In the genomic region with DNA sequence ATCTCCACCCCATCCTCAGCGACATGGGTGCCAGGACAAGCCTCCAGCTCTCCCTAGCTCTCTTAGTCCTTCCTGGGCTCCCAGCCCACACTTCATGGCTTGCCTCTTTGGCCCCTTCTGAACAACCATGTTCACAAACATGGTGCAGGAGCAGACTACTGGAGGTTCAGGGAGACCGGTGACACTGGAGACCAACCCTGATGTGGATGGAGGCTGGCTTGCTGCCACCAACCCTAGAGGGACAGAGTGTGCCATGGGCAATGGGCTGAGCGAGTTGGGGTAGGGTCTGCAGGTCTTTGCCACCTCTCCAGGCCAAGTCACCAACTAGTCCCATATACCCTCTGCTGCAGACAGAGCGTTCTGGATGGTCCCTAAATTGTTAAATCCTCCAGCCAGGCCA, we compare ENCODE assay signal across 9 mouse cellular contexts. TPM values are rescaled to one million over a fixed set of nuclear protein-coding genes. Genes with fewer than 3 reads are reported as not detected.
DNase-seq lines count a peak whose midpoint lies in the region; ATAC-seq lines count a peak whose summit lies in the region.
"Had no signal": no experiment of that assay in that cellular context is flagged by ENCODE, and none has a peak within 500 bp of the region (broad histone marks: within the 10 kb centered on the region; RNA-seq: fewer than 3 reads in every experiment).

No protein-coding gene starts in this region.

- H3K9me3 ChIP-seq in heart, embryonic 13.5 days = peaks cover 15% of the 10 kb centered on the region; the same call in 1 of the 2 replicates
- H3K9me3 ChIP-seq in embryonic facial prominence, embryonic 10.5 days = peaks cover 16% of the 10 kb centered on the region
- peaks cover 13% of the 10 kb centered on the region for H3K9me3 ChIP-seq in intestine, embryonic 14.5 days (ENCODE audit: control insufficient read depth, low read length)
- 0 out of 2 replicates have a peak, but pooled peaks cover 3% of the 10 kb centered on the region for H3K9me3 ChIP-seq in liver, embryonic 15.5 days (replicated peaks)

- no peak for ATAC-seq in heart, embryonic 13.5 days (ENCODE audit: extremely low read depth, insufficient number of reproducible peaks, low FRiP score, low TSS enrichment)
- ATAC-seq in intestine, embryonic 14.5 days (replicated peaks; ENCODE audit: low FRiP score, low TSS enrichment, low read depth) = no peak
- no peak for ATAC-seq in liver, embryonic 15.5 days (ENCODE audit: insufficient read depth)

- peak overlapping the region; percentile 96 for H3K27ac ChIP-seq in heart, embryonic 13.5 days (replicated peaks)
- peak overlapping the region; percentile 95 for H3K27ac ChIP-seq in embryonic facial prominence, embryonic 10.5 days (replicated peaks)
- peak overlapping the region; percentile 90 for H3K27ac ChIP-seq in intestine, embryonic 14.5 days (ENCODE audit: low read depth)
- H3K27ac ChIP-seq in liver, embryonic 15.5 days (replicated peaks) = 0 out of 2 replicates have a peak overlapping the region, but pooled peaks have one; percentile 34

- WGBS in heart, embryonic 13.5 days = 85% methylated on average over 4 of the region's 4 CpGs
- WGBS in embryonic facial prominence, embryonic 10.5 days = 79% methylated on average over 4 of the region's 4 CpGs
- WGBS in intestine, embryonic 14.5 days = 78% methylated on average over 4 of the region's 4 CpGs
- 57% methylated on average over 4 of the region's 4 CpGs for WGBS in liver, embryonic 15.5 days (ENCODE audit: insufficient replicate concordance)

- H3K36me3 ChIP-seq in heart, embryonic 13.5 days = no peaks in the 10 kb centered on the region; the same call in 1 of the 2 replicates
- H3K36me3 ChIP-seq in embryonic facial prominence, embryonic 10.5 days (replicated peaks) = 0 out of 2 replicates have a peak, but pooled peaks cover 9% of the 10 kb centered on the region
- H3K36me3 ChIP-seq in intestine, embryonic 14.5 days (ENCODE audit: control insufficient read depth, insufficient read depth, low read length) = no peaks in the 10 kb centered on the region
- H3K36me3 ChIP-seq in liver, embryonic 15.5 days (replicated peaks) = no peaks in the 10 kb centered on the region

- DNase-seq in heart, postnatal 14 days = no peak
- DNase-seq in embryonic facial prominence, embryonic 10.5 days (ENCODE audit: low spot score) = no peak
- DNase-seq in intestine, embryonic 14.5 days (ENCODE audit: low spot score) = no peak
- no peak for DNase-seq in cerebellum, postnatal 14 days
- no peak for DNase-seq in gastrocnemius, postnatal 14 days
- no peak for DNase-seq in adrenal gland, adult 18-20 months (ENCODE audit: low spot score in 2 of 2)
- DNase-seq: adrenal gland, postnatal 36 days had no signal

- no peak overlapping the region for H3K4me2 ChIP-seq in heart, embryonic 13.5 days
- H3K4me2 ChIP-seq in intestine, embryonic 14.5 days (ENCODE audit: low read length) = no peak overlapping the region
- H3K4me2 ChIP-seq in liver, embryonic 15.5 days = no peak overlapping the region

- peaks cover 40% of the 10 kb centered on the region for H3K4me1 ChIP-seq in heart, embryonic 13.5 days
- peaks cover 58% of the 10 kb centered on the region for H3K4me1 ChIP-seq in embryonic facial prominence, embryonic 10.5 days
- peaks cover 27% of the 10 kb centered on the region for H3K4me1 ChIP-seq in intestine, embryonic 14.5 days (replicated peaks; ENCODE audit: control insufficient read depth, insufficient read depth, low read length)
- H3K4me1 ChIP-seq in liver, embryonic 15.5 days (replicated peaks) = peaks cover 25% of the 10 kb centered on the region

- intact Hi-C loops in heart, postnatal 14 days (cut with DNase I) = loop anchor here (5.0 kb wide), 1 partner anchor 42 kb away; no protein-coding TSS in a partner anchor
- intact Hi-C loops in gastrocnemius, postnatal 14 days (cut with DNase I; ENCODE audit: low total_unique reads) = no loop called here

- no peaks in the 10 kb centered on the region for H3K27me3 ChIP-seq in heart, embryonic 13.5 days (replicated peaks)
- H3K27me3 ChIP-seq in embryonic facial prominence, embryonic 10.5 days (replicated peaks; ENCODE audit: low read depth, poor library complexity, severe bottlenecking) = no peaks in the 10 kb centered on the region
- H3K27me3 ChIP-seq in intestine, embryonic 14.5 days (replicated peaks; ENCODE audit: control insufficient read depth, insufficient read depth, low read length) = no peaks in the 10 kb centered on the region
- 0 out of 2 replicates have a peak, but pooled peaks cover 5% of the 10 kb centered on the region for H3K27me3 ChIP-seq in liver, embryonic 15.5 days

- H3K4me3 ChIP-seq in heart, embryonic 13.5 days = no peak overlapping the region
- H3K4me3 ChIP-seq in embryonic facial prominence, embryonic 10.5 days = 0 out of 2 replicates have a peak overlapping the region, but pooled peaks have one; percentile 14
- no peak overlapping the region for H3K4me3 ChIP-seq in intestine, embryonic 14.5 days (ENCODE audit: low read depth, low read length)
- no peak overlapping the region for H3K4me3 ChIP-seq in liver, embryonic 15.5 days (replicated peaks)

- peak overlapping the region; percentile 63 for H3K9ac ChIP-seq in heart, embryonic 13.5 days
- H3K9ac ChIP-seq in intestine, embryonic 14.5 days (ENCODE audit: low read length) = no peak overlapping the region
- no peak overlapping the region for H3K9ac ChIP-seq in liver, embryonic 15.5 days

RNA-seq across cellular contexts. Expression of gene 1700001O22Rik, which starts 44.0 kb away (rescaled TPM):
- 1.7 and 2.1 TPM in 2 replicates for polyA plus RNA-seq in heart, embryonic 13.5 days (2015; fragmentation: Nextera tagmentation; extraction: Ambion mirVana)
- 1 to 10 TPM in 1 of 2 experiments, under 1 TPM in 1; 0.57 to 1.0 TPM for total RNA-seq in heart, postnatal 14 days (2021)
- polyA plus RNA-seq in embryonic facial prominence, embryonic 10.5 days (2016; fragmentation: Nextera tagmentation; extraction: Ambion mirVana) = 2.4 and 3.1 TPM in 2 replicates
- 2.1 and 2.2 TPM in 2 replicates for polyA plus RNA-seq in intestine, embryonic 14.5 days (2014; fragmentation: Nextera tagmentation; extraction: Ambion mirVana)
- polyA plus RNA-seq in liver, embryonic 15.5 days (2015; fragmentation: Nextera tagmentation; extraction: Ambion mirVana) = not detected in 2 replicates
- under 1 TPM; 0.44 to 0.45 TPM for total RNA-seq in gastrocnemius, postnatal 14 days (2021)
- total RNA-seq in adrenal gland, adult 18-20 months (2021) = 1 to 10 TPM; 2.1 to 2.8 TPM

RNA-seq across cellular contexts. Expression of gene Ntmt1, which starts 48.2 kb away (rescaled TPM):
- 72.7 and 81.4 TPM in 2 replicates for polyA plus RNA-seq in heart, embryonic 13.5 days (2015; fragmentation: Nextera tagmentation; extraction: Ambion mirVana)
- 10 to 100 TPM; 30.0 to 34.5 TPM for total RNA-seq in heart, postnatal 14 days (2021)
- 134 and 135 TPM in 2 replicates for polyA plus RNA-seq in embryonic facial prominence, embryonic 10.5 days (2016; fragmentation: Nextera tagmentation; extraction: Ambion mirVana)
- 105 and 110 TPM in 2 replicates for polyA plus RNA-seq in intestine, embryonic 14.5 days (2014; fragmentation: Nextera tagmentation; extraction: Ambion mirVana)
- polyA plus RNA-seq in liver, embryonic 15.5 days (2015; fragmentation: Nextera tagmentation; extraction: Ambion mirVana) = 26.0 and 27.5 TPM in 2 replicates
- total RNA-seq in gastrocnemius, postnatal 14 days (2021) = 10 to 100 TPM; 17.0 to 20.8 TPM
- 10 to 100 TPM; 35.2 to 42.8 TPM for total RNA-seq in adrenal gland, adult 18-20 months (2021)

Comparison
In these comparisons a context has a peak if more than half of its experiments do, and no peak if none do; other contexts are left out.
1. H3K27ac ChIP-seq: peak in every context shown above with its lines; median percentile 96 in heart, embryonic 13.5 days; 95 in embryonic facial prominence, embryonic 10.5 days; 90 in intestine, embryonic 14.5 days; 34 in liver, embryonic 15.5 days.